Mouse (Mus musculus) bone marrow macrophage, adult 2 months (primary cell): Measurements from ENCODE around the gene Pithd1.

Source experiments
- CTCF ChIP-seq: IDR thresholded peaks from 2 replicates; pipeline ENCODE4 v1.5.1; 2012; ENCODE audit warnings: low read depth, mild to moderate bottlenecking, low read length, moderate library complexity
- POLR2A ChIP-seq: IDR thresholded peaks from 2 replicates; pipeline ENCODE4 v1.6.1; 2012; ENCODE audit warnings: mild to moderate bottlenecking, low read depth, low read length, borderline replicate concordance

GRCm38 (mm10) chr4:136004921-136005320 is 17.9 kb upstream of the Pithd1 start:
- TF ChIP-seq POLR2A (no peak), CTCF (no peak)
